ENCODE assay signal across 19 mouse cellular contexts in the genomic region with DNA sequence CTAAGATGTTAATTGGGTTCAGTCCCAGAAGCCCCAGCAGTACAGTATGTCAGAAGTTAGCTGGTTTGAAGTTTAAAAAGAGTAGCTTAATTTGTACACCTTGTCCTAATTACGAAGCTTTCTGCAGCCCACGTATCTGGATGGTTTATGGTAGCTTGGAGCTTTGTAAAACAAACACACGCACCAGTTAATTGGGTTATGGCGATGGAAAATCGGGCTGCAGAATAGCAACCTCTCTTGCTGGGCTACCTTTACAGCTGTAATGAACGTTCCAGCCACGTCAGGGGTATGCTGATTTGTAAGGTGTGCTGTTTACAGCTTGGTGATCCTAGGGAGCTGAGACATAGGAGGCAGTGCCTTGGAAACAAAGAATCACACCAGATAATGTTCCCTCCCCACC.
DNase-seq lines count a peak whose midpoint lies in the region; ATAC-seq and TF ChIP-seq lines count a peak whose summit lies in the region.
"Had no signal": no experiment of that assay in that cellular context is flagged by ENCODE, and none has a peak within 500 bp of the region (broad histone marks: within the 10 kb centered on the region; RNA-seq: fewer than 3 reads in every experiment).

No protein-coding gene starts in this region.

- no peak for DNase-seq in hindbrain, embryonic 14.5 days (ENCODE audit: low spot score)
- peak; percentile 23 for DNase-seq in brain, embryonic 14.5 days (ENCODE audit: low read depth)
- peak; percentile 93 for DNase-seq in forelimb bud, embryonic 11.5 days (ENCODE audit: low read depth, low spot score)
- DNase-seq in heart, postnatal 10 days, result no peak
- DNase-seq: adrenal gland, adult 2 months; cerebellum, adult 8-10 months; heart, postnatal 14 days; kidney, adult 8-10 months; layer of hippocampus, postnatal 36 days; right cerebral cortex, adult 18-20 months had no signal

- H3K27ac ChIP-seq in hindbrain, embryonic 16.5 days (ENCODE audit: low read depth, low read length), result peak overlapping the region; percentile 55
- no peak overlapping the region for H3K27ac ChIP-seq in hindbrain, embryonic 14.5 days
- no peak overlapping the region for H3K27ac ChIP-seq in limb, embryonic 15.5 days
- H3K27ac ChIP-seq: embryonic facial prominence, embryonic 13.5 days; layer of hippocampus, adult 2 months; midbrain, embryonic 13.5 days; stomach, postnatal 0 days had no signal

- H3K9ac ChIP-seq in hindbrain, embryonic 16.5 days (ENCODE audit: low read depth, low read length), result no peak overlapping the region
- H3K9ac ChIP-seq in hindbrain, embryonic 14.5 days, result no peak overlapping the region
- H3K9ac ChIP-seq in limb, embryonic 15.5 days, result no peak overlapping the region
- H3K9ac ChIP-seq: embryonic facial prominence, embryonic 13.5 days; midbrain, embryonic 13.5 days had no signal

- H3K9me3 ChIP-seq in hindbrain, embryonic 16.5 days (ENCODE audit: control insufficient read depth, low read length), result no peaks in the 10 kb centered on the region
- H3K9me3 ChIP-seq in hindbrain, embryonic 14.5 days (ENCODE audit: control insufficient read depth, low read length), result no peaks in the 10 kb centered on the region
- H3K9me3 ChIP-seq in limb, embryonic 15.5 days, result no peaks in the 10 kb centered on the region
- H3K9me3 ChIP-seq: embryonic facial prominence, embryonic 13.5 days; midbrain, embryonic 13.5 days had no signal

- H3K4me2 ChIP-seq in hindbrain, embryonic 16.5 days (ENCODE audit: low read length), result no peak overlapping the region
- no peak overlapping the region for H3K4me2 ChIP-seq in hindbrain, embryonic 14.5 days (replicated peaks)
- peak overlapping the region; percentile 25 for H3K4me2 ChIP-seq in limb, embryonic 15.5 days
- H3K4me2 ChIP-seq: embryonic facial prominence, embryonic 13.5 days; heart, embryonic 11.5 days; midbrain, embryonic 13.5 days had no signal

- H3K36me3 ChIP-seq in hindbrain, embryonic 16.5 days (ENCODE audit: control insufficient read depth, insufficient read depth, low read length), result no peaks in the 10 kb centered on the region
- H3K36me3 ChIP-seq in hindbrain, embryonic 14.5 days (replicated peaks; ENCODE audit: control insufficient read depth, insufficient read depth), result no peaks in the 10 kb centered on the region
- H3K36me3 ChIP-seq in limb, embryonic 15.5 days, result no peaks in the 10 kb centered on the region
- H3K36me3 ChIP-seq: embryonic facial prominence, embryonic 13.5 days; midbrain, embryonic 13.5 days had no signal

- H3K4me3 ChIP-seq in hindbrain, embryonic 16.5 days (ENCODE audit: low read length), result no peak overlapping the region
- H3K4me3 ChIP-seq in hindbrain, embryonic 14.5 days (replicated peaks; ENCODE audit: low read length), result no peak overlapping the region
- H3K4me3 ChIP-seq in limb, embryonic 15.5 days, result no peak overlapping the region
- H3K4me3 ChIP-seq: embryonic facial prominence, embryonic 13.5 days; layer of hippocampus, adult 2 months; midbrain, embryonic 13.5 days had no signal

- H3K4me1 ChIP-seq in hindbrain, embryonic 16.5 days (ENCODE audit: control insufficient read depth, insufficient read depth, low read depth, low read length), result peaks cover 4% of the 10 kb centered on the region; the same call in 1 of the 2 replicates
- 0 out of 2 replicates have a peak, but pooled peaks cover 18% of the 10 kb centered on the region for H3K4me1 ChIP-seq in hindbrain, embryonic 14.5 days (replicated peaks; ENCODE audit: control insufficient read depth, insufficient read depth, low read length)
- peaks cover 11% of the 10 kb centered on the region for H3K4me1 ChIP-seq in limb, embryonic 15.5 days

- H3K27me3 ChIP-seq in hindbrain, embryonic 16.5 days (replicated peaks; ENCODE audit: control insufficient read depth, insufficient read depth, low read length), result no peaks in the 10 kb centered on the region
- H3K27me3 ChIP-seq in hindbrain, embryonic 14.5 days (ENCODE audit: control insufficient read depth, insufficient read depth, low read length), result no peaks in the 10 kb centered on the region
- no peaks in the 10 kb centered on the region for H3K27me3 ChIP-seq in limb, embryonic 15.5 days
- H3K27me3 ChIP-seq: embryonic facial prominence, embryonic 13.5 days; midbrain, embryonic 13.5 days had no signal

- WGBS in hindbrain, embryonic 16.5 days, result 64% methylated on average over 7 of the region's 7 CpGs
- WGBS in hindbrain, embryonic 14.5 days, result 60% methylated on average over 7 of the region's 7 CpGs
- 10% methylated on average over 7 of the region's 7 CpGs for WGBS in limb, embryonic 15.5 days

- TF ChIP-seq CTCF in brain, embryonic 14.5 days (IDR thresholded peaks at IDR 0.05; ENCODE audit: borderline replicate concordance, extremely low read depth, insufficient read depth, insufficient read length), result no peak

- intact Hi-C loops in heart, postnatal 10 days (cut with DNase I), result no loop called here

- no peak for TF ChIP-seq POLR2A in brain, embryonic 14.5 days (IDR thresholded peaks at IDR 0.05; ENCODE audit: borderline replicate concordance, extremely low read depth, insufficient read depth, insufficient read length, poor library complexity, severe bottlenecking)

- peak; percentile 37; the same call in 1 of the 2 replicates for ATAC-seq in hindbrain, embryonic 16.5 days
- no peak for ATAC-seq in hindbrain, embryonic 14.5 days (ENCODE audit: low FRiP score)
- no peak for ATAC-seq in limb, embryonic 15.5 days (ENCODE audit: insufficient number of reproducible peaks, low FRiP score, low TSS enrichment, low read depth)
- no peak for ATAC-seq in monocyte, adult 5-6 weeks (replicated peaks; ENCODE audit: insufficient number of reproducible peaks, low FRiP score, low TSS enrichment, poor library complexity, severe bottlenecking)
- ATAC-seq: lung, postnatal 0 days; midbrain, embryonic 13.5 days had no signal

Comparison
In these comparisons a context has a peak if more than half of its experiments do, and no peak if none do; other contexts are left out.
1. DNase-seq: peak in brain, embryonic 14.5 days (single experiment) and forelimb bud, embryonic 11.5 days (single experiment); none in hindbrain, embryonic 14.5 days (single experiment) and heart, postnatal 10 days (0 of 2).